Mouse (Mus musculus): ENCODE measurements at regions not wholly inside any gene's neighbourhood (a gene's known extent, or its start where the extent isn't known, plus 50 kb on each side); places are given as distances from the start of the nearest gene placed in this dataset.

DNA sequence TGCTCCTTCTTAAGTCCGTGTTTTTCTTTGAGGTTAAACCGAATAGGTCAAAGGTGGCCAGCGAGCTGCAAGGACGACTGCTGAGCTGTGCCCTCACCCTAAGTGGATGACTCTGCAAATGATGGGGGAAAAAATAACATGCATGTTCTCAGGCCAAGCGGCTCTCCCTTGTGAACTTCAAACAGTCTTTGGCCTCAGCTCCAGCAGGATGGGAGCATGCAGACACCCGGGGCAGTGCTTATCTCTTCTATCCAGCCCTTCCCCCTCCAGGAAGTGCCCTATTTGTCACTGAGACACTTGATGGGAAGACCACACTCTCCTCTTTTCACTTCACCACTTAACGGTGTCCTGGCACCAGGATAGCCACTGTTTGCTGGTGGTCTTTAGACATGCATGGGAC, 157.3 kb upstream of the Serp2 start:
- CTCF ChIA-PET = no interaction called here

DNA sequence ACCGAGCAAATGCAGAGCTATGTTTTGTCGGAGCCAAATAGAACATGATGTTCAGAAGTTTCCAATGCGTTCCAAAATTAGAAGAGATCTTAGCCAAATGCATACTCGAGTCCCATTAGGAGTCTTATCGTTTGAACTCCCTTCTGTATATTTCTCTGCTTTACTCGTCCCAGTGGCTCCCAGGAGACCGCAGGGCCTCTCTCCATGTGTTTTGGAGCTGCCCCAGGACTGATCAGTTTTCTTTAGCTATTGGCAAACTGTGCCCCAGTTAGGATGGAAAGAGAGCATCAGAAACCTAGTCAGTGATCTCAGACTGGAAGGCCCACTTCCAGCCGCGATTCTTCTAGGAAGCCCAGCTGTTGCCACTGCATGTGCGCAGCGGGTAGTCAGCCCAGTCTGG, 152.0 kb upstream of the Serp2 start:
- CTCF ChIA-PET = interaction anchor here (0.5 to 0.6 kb wide), 2 partner anchors 45 to 237 kb away, joined by 3 to 6 read pairs; no protein-coding TSS in a partner anchor

DNA sequence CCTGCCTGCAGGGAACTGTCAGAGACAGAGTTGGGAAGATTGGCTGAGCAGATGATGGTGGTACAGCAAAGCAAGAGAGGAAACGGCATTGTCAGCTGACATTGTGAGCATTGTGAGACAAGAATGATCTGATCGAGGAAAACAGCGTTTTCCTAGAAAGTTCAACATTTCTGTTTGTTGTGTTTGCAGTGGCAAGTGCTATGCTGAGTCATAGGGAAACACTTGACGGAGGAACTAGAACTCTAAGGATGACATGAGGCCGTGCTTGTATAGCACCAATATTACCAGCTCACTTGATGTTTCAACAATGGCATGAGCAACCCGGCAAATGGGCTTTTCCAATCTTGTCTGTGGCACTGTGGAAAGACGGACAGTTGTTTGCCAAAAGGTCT, 146.7 kb upstream of the Serp2 start:
- CTCF ChIA-PET = no interaction called here

DNA sequence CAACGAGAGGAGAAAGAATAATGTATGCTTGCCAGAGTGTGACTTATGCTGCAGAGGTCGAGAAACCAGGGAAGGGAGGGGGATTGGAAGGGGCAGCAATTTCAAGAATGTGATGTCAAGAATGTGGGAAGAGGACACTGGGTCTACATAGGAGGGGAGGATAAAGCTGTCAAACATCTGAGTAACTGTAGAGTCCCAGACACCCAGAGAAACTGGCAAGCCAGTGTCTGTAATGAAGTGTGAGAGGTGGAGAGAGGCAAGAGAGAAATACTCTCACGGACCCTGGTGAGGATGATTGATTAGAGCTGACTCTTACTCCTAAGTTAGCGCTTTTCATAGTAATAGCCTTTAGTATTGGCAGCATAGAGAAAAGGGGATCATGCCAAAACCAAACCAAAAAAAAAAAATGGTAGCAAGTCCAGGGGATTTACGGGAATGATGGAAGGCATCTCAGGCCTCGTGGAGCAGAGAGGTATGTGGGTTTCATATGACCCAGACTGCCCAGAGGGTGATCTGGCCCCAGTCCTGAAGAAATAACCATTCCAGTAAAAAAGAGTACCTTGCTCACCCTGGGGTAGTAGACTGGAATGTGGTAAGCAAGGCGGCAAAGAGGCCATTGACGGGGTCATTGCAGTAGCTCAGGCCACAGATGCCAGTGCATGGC, 146.2 kb upstream of the Serp2 start:
- CTCF ChIA-PET = no interaction called here

DNA sequence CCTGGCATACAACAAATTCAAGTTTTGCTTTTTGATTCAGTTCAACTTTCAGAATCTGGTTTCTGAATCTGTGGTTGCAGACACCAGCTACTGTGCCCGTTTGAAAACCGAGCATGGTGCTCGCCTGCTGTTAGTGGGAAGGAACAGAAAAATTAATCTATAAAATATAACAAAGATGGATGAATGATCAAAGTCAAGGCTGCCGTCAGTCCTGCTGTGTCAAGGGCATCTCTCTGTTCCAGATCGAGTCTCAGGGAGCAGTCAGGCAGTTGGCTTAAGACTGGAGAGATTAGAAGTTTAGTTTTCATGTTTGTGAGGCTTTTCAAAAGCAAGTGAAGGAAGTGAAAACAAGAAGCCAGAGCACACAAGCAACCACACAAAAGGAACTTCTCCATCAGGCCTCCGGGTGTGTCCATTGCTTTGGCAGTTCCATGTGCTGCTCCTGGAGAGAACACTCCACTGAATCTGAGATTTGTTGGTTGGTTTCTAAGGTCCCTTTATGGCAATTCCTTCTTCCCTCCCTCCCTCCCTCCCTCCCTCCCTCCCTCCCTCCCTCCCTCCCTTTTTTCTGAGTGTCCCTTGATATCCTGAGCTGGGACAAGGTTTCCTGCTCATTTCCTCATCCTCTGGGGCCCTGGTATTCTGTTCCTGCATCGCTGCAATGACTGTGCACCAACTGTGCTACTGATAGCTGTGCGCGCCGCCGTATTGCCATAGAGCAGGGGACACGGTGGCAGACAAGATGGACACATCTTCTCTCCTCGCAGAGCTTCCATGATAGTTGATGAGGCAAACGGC, 145.4 kb upstream of the Serp2 start:
- CTCF ChIA-PET = no interaction called here

DNA sequence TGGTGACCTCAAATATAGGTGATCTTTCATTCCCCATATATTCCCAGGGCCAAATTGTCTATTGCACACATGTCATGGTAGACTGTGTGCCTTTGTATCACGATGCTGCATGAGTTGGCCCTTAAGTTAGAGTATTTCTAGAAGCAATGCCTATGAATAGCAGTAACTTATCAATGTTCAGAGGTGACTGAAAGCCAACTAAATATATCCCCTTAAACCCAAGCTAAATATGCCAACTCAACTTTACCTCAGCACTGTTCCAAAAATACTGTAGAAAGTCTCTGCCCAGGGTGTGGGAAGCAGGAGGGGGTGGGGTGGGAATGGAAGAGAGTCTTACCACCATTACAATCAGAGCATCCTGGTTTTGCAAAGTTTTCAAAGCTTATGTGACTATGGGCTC, 144.6 kb upstream of the Serp2 start:
- CTCF ChIA-PET = no interaction called here

DNA sequence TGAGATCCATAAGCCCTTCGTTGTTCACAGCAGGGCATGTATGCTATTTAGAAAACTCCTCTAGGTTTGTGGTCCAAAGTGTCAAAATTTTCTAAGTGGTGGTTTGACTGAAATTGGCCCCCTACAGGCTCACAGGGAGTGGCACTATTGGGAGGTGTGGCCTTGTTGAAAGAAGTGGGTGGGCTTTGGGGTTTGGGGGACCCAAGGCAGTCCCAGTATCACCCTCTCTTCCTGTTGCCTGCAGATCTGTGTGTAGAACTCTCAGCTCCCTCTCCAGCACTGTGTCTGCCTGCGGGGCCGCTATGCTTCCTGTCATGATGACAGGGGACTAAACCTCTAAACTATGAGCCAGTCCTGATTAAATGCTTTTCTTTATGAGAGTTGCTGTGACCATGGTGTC, 144.1 kb upstream of the Serp2 start:
- CTCF ChIA-PET = no interaction called here

DNA sequence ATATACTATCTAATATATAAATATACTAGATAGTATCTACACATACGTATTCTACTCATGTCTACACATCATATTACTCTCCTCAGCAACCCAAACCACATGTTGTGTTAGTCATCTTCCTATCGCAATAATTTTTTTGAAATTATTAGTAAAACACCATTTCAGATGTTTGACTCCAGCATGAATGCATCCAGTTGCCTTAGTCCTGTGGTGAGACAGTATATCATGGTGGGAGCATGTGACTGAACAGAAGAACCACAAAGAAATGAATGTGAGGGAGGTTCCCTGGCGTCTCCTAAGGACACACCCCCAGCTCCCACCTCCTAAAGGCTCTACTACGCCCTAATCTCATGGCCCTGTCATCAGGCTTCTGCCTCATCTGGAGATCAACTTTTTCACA, 143.5 kb upstream of the Serp2 start:
- CTCF ChIA-PET = no interaction called here

DNA sequence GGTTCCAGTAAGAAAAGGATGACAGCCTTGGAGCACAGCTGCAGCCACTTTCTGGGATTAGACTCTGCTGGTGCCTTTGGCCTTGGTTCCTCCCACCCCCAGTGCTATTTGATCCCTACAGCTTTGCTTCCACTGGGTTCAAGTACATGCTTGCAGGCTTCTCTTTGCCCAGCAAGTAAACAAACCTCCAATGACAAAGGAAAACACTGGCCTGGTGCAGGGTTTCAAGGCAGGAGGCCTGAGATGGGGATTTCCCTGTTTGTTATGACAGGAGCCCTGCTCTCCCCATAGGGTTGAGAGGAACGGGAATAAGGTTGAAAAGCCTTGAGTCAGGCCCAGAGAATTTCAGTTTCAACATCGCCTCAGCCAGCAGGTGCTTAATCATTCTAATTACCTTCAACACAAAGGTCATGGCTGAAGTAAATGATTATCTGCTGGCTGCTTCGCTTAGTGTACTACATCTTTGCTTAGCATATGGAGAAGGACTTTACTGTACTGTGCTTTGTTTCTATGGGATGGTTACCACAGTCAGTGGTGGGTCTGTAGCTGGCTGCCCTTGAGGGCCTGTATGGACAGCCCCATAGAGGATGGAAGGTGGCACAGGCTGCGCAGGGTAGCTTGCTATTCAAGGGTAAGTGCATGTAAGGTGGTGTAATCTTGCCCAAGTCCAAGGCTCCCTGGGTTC, 142.2 kb upstream of the Serp2 start:
- CTCF ChIA-PET = no interaction called here

DNA sequence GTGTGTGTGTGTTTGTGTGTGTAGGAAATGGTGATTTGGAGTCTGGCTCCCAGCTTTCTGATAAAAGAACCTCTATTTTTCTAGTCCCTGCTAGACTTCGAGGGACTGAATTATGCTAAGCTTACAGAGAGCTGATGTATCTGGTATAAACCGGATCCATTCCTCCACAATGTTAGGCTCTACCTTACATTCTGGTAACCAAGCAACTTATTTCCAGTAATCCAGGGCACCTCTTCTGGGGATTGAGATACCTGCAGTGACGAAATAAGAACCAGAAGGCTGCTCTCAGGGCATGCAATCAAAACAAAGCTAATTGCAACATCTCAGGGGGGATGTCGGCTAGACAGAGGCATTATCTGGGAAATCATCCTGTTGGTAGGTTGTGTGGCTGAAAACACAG, 140.0 kb upstream of the Serp2 start:
- CTCF ChIA-PET = no interaction called here

DNA sequence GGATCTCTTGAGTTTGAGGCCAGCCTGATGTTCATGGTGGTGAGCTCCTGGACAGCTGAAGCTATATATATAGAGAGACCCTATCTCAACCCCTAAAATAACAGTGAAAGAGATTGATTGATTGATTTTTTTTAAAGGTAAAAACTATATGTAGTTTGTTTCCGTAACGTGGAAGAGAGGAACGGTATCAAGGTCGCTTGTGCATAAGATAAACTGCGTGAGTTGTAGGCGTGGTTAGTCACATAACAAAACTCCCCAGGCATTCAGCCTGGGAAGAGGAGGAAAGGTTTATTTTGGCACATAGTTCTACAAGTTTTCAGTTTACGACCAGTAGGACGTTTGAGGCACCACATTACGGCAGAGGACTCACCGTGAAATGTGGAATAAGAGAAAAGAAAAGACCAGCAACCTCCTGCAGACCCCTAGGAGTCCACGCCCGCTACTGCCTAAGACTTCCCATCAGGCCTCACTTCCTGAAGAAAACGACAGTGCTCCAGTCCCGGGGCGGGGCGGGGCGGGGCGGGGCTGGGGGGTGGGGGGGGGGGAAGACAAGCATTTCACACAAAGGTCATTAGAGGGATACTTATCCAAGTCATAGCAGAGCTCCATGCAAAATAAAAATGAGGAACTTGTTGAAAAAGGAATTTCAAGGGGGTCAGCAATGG, 139.1 kb upstream of the Serp2 start:
- CTCF ChIA-PET = no interaction called here

DNA sequence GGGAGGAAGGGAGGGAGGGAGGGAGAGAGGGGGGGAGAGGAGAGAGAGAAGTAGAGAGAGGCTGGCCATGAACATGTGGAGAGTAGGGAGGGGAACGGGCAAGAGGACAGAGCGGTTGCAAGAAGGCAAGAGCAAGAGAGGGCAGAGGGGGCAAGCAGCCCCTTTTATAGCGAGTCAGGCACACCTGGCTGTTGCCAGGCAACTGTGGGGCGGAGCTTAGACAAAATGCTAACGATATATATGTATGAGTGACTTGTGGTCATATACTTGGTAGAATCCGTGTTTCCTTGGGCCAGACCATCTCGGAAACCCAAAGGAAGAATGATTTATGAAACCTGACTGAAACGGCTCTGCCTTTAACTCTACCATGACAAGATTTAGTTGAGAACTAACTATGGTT, 138.2 kb upstream of the Serp2 start:
- CTCF ChIA-PET = interaction anchor here (0.7 to 0.8 kb wide), 2 partner anchors 130 to 190 kb away, joined by 7 to 18 read pairs; no protein-coding TSS in a partner anchor

DNA sequence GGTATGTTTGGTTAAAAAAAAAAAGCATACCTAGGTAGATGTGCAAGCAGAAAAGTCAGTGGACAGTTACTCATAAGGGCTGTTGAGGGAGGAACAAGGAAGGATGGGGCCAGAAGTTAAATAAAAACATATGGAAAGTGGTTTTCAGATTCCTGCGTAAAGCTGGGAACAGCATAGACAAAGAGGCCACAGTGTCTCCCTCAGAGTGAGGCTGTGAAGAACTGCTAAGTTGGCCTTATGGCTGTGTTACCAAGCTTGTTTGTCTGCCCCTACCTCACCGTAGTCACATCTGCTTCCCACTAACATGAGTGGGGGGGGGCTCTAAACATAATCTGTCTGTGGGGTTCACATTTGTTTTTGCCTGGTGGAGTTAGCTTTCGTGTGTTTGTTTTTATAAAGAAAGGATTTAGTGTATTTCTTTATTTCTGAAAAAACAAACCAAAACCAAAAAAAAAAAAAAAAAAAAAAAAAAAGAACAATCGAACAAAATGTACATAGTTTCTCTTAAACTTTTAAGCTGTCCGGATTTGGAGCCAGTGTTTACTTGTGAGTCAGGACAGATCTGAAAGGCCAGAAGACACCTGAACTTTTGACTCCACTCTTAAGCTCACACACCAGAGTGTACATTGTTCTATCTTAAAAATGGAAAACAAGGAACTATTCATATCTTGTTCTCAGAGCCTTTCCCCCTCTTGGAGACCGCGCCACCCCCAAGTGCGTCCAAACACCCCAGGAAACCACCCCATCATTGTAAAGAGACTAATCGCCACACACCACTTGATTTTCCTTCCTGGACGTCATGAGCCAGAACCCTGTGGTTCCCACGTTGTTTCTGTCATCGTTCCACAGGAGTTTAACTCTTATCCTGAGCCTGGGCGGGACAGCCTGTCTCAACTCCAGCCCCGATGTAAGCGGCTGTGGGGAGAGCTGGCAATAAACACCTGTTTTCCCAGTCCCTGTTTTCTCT, 136.9 kb upstream of the Serp2 start:
- CTCF ChIA-PET = interaction anchor here (0.5 kb wide), 1 partner anchor 12 kb away, joined by 6 read pairs; no protein-coding TSS in a partner anchor

DNA sequence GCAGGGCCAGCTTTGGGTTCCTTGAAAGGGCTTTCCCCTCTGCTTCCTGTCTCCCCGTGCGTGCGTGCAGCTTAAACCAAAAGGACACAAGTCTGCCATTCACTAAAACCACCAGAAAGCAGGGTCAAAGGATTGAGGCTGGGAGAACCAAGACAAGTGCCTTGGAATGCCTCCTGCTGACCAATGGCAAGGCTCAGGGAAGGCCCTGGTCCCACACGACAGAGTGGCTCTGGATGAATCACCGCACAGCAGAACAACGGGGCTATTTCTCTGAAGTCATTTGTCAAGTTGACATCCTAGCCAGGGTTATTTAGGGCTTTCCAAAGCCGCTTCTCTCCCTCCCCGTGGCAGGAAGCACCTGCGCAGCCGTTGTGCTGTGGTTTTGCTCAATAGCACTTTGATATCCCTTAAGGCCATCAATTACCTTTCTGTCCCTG, 131.3 kb upstream of the Serp2 start:
- CTCF ChIA-PET = no interaction called here

DNA sequence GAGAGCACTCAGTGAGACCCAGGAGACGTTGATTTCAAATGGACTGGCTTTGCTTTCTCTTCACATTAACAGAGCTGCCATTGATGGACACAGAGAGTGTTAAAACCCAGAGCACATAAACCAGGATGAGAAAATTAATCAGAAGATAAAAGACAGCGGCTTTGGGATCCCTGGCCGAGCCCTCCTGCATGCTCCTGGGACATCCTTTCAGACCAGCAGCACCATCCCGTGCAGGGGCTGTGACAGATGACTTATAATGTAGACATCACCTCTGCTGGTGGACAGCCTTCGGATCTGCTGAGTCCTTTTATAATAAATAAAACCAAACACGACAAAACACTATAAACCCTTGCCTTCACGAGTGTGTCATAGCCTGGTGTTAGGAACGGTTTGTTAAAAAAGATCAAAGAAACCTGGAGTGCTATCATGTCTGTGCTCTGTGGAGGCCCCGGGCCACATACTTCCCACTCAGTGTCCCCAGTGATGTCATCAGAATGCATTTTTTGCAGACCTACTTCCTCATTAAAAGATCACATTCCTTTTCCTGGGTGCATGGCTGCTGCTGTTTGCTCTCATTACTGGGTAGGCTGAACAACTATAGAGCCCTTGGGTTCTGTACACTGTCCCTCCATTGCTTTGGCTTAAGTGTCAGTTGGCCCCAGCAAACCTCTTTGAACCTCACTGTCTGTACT, 130.2 kb upstream of the Serp2 start:
- CTCF ChIA-PET = interaction anchor here (0.6 to 0.7 kb wide), 2 partner anchors 18 to 935 kb away, joined by 3 read pairs; no protein-coding TSS in a partner anchor

DNA sequence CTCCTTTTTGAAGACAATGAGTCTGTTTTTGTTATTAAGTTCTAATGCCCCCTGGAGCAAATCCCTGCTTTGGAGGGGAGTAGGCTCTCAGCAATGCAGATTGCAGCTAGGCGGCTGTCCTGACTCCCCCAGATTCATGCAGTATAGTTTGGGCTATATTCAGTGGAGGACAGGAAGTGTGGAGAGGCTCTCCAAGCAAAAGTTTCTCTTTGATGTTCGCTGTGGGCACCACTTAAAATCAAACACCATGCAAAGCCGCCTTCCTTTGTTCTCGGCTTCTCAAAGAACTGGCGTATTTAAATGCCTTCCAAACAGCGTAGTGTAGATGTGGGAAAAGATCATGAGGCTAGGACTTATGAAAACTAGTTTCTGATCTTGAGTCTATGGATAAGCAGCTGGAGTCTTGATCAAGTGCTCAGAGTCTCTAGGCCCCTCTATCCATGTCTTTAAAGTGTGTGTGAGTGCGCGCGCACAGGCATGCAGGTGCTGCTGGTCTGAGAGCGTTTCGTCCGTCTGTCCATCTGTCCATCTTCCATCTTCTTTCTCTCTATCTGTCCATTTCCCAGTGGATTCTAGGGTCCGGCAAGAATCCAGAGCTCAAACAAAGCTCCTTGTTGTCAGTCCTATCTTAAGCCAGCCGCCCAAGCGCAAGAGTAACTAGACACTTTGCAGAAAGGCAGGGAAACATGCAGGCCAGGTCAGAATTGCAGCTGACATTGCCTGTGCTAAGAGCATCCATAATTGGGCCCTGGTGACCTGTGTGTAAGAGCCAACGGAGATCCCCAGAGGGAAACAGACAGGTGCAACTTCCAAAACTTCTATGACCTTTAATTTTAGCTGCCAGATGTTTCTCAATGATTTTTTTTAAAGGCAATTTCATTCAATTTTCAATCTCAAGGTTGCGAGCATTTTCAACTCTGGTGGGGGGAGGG, 129.4 kb upstream of the Serp2 start:
- CTCF ChIA-PET = interaction anchor here (0.6 to 0.7 kb wide), 2 partner anchors 19 to 934 kb away, joined by 3 read pairs; no protein-coding TSS in a partner anchor

DNA sequence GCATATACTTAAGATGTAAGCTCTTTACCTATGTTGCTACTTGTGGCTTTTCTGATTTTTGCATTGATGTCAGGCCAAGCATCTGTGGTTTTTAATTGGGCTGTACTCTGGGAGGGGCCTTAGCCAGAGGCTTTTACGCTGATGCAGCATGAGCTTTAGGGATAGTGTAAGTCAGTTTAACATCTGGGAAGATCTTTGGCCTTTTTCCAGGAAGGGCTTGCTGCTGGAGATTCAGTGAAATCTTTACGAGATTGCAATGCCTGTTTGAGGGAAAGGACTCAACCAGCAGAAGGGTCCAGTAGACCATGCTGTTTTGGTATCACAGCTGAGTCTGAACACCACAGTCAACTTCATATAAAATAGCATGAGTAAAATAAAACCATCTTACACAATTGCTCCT, 127.6 kb upstream of the Serp2 start:
- CTCF ChIA-PET = no interaction called here

DNA sequence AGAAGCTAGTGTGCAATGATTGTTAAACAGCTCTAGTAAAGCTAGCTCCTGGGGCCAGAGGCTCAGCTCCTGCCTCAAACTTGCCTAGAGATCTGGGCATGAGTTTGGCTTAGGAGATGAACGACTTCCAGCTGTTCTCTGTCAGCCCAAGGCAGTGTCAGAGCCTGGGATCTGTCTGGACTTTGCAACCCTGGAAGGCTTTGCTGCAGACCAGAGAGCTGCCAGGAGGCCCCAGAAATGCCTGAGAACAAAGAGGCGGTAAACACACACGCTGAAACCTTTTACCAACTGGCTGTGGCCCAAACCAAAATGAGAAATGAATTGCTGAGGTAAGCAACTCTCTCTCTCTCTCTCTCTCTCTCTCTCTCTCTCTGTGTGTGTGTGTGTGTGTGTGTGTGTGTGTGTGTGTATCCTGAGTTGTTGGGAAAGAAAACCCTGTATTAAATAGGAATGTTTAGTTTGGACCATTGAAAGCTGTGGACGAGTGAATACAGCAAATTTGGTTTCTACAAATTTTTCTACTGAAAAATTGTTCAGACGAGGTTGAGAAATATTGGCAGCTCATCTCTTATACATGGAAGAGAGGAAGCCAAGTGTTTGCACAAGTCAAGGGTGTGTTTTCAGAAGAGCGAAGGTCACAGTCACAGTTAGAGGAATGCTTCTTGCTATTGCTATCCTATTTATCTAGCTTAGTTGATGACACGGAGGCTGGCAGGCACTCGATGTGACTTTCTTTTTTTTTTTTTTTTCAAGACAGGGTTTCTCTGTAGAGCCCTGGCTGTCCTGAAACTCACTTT, 125.1 kb upstream of the Serp2 start:
- CTCF ChIA-PET = interaction anchor here (0.7 kb wide), 1 partner anchor 11 kb away, joined by 6 read pairs; no protein-coding TSS in a partner anchor
